Mouse (Mus musculus) thymus, adult 2 months (tissue): ENCODE measurements around the gene Lypd6b.

Experiments used
- CTCF ChIP-seq: fragments of 200-500 bp; IDR thresholded peaks from 2 replicates; pipeline ENCODE4 v1.5.1; 2012; ENCODE audit warnings: mild to moderate bottlenecking, control low read depth, low read length, moderate library complexity, borderline replicate concordance; ENCODE audit not compliant: control insufficient read depth, poor library complexity, insufficient read depth; ENCODE audit errors: extremely low read depth
- POLR2A ChIP-seq: fragments of 200-500 bp; IDR thresholded peaks from 2 replicates; pipeline ENCODE4 v1.6.1; 2012; ENCODE audit warnings: mild to moderate bottlenecking, low read length, control low read depth, moderate library complexity; ENCODE audit not compliant: control insufficient read depth, poor library complexity, insufficient read depth; ENCODE audit errors: extremely low read depth

GRCm38 (mm10) chr2:49911296-49912034 is 124.0 kb downstream of the Lypd6b start:
- TF ChIP-seq CTCF (no peak), POLR2A (no peak)
